Mouse (Mus musculus) left cerebral cortex, postnatal 14 days (tissue): Measurements from ENCODE around the gene Fes. TPM values are rescaled to one million over a fixed set of nuclear protein-coding genes. Genes with fewer than 3 reads are reported as not detected.

Experiments used
- total RNA-seq, 2 experiments: library from RNA; stranded (reverse); gene quantifications; 2 replicates each; pipeline ENCODE4 v1.2.3; 2021

Fes gene
- total RNA-seq, 2 experiments from 2014 or later, result 5.6 to 6.7 TPM

Other genes with a start within 250 kb of the Fes start
- gene Sema4b, start 201.1 kb downstream of the Fes start, total RNA-seq, result 10 to 100 TPM; 20.0 to 20.7 TPM
- gene Cib1, start 155.1 kb downstream of the Fes start, total RNA-seq, result 10 to 100 TPM; 18.7 to 22.0 TPM
- gene Gdpgp1, start 155.1 kb downstream of the Fes start, total RNA-seq, result 1 to 10 TPM; 6.6 to 6.7 TPM
- 1 to 10 TPM in 1 of 2 experiments, under 1 TPM in 1; 0.95 to 1.2 TPM for gene Ttll13, start 141.6 kb downstream of the Fes start, total RNA-seq
- gene Ngrn, start 126.7 kb downstream of the Fes start, total RNA-seq, result 10 to 100 TPM; 39.9 to 42.4 TPM
- gene Vps33b, start 118.3 kb downstream of the Fes start, total RNA-seq, result 10 to 100 TPM; 19.3 to 19.6 TPM
- gene Prc1, start 93.5 kb downstream of the Fes start, total RNA-seq, result 1 to 10 TPM; 3.2 to 3.8 TPM
- gene Rccd1, start 63.5 kb downstream of the Fes start, total RNA-seq, result 10 to 100 TPM; 11.8 to 12.8 TPM
- gene Unc45a, start 46.9 kb downstream of the Fes start, total RNA-seq, result 10 to 100 TPM; 44.8 to 49.7 TPM
- gene Hddc3, start 44.8 kb downstream of the Fes start, total RNA-seq, result 10 to 100 TPM; 42.0 to 53.2 TPM
- gene Man2a2, start 16.6 kb downstream of the Fes start, total RNA-seq, result 100 to 1,000 TPM; 114 to 118 TPM
- 10 to 100 TPM; 38.8 to 46.2 TPM for gene Furin, start 17.5 kb upstream of the Fes start, total RNA-seq
- 1 to 10 TPM; 3.9 to 5.2 TPM for gene Blm, start 147.2 kb upstream of the Fes start, total RNA-seq